Mouse (Mus musculus): ENCODE measurements around the gene Cass4. TPM values are rescaled to one million over a fixed set of nuclear protein-coding genes. Genes with fewer than 3 reads are reported as not detected.

Gene Cass4
- polyA plus RNA-seq, 1 experiment: 2.2 TPM

GRCm38 (mm10) chr2:172381898-172382297, 11.7 kb upstream of the Cass4 start:
- no peak for TF ChIP-seq CTCF (IDR thresholded peaks at IDR 0.05; ENCODE audit: low read depth, low read length)
- TF ChIP-seq POLR2A (IDR thresholded peaks at IDR 0.05; ENCODE audit: borderline replicate concordance, low read depth, low read length): no peak
- no peak overlapping the region for H3K4me3 ChIP-seq (ENCODE audit: insufficient read depth, low read length)
- H3K27ac ChIP-seq (ENCODE audit: insufficient read depth, low read depth, low read length): no peak overlapping the region
- peaks cover 5% of the 10 kb centered on the region; the same call in 1 of the 2 replicates for H3K4me1 ChIP-seq (ENCODE audit: control insufficient read depth, insufficient read depth, low read length)

- Histone ChIP-seq H3K27ac (ENCODE audit: insufficient read depth, low read depth, low read length) (no peak overlapping the region), H3K4me1 (ENCODE audit: control insufficient read depth, insufficient read depth, low read length) (no peaks in the 10 kb centered on the region), H3K4me3 (ENCODE audit: insufficient read depth, low read length) (no peak overlapping the region)
- TF ChIP-seq CTCF (IDR thresholded peaks at IDR 0.05; ENCODE audit: low read depth, low read length) (no peak), POLR2A (IDR thresholded peaks at IDR 0.05; ENCODE audit: borderline replicate concordance, low read depth, low read length) (no peak)
Measured at GRCm38 (mm10) chr2:172384715-172385114, 8.9 kb upstream of the Cass4 start.

GRCm38 (mm10) chr2:172390341-172390740, 3.3 kb upstream of the Cass4 start:
- H3K27ac ChIP-seq (ENCODE audit: insufficient read depth, low read depth, low read length): no peak overlapping the region
- peaks cover 28% of the 10 kb centered on the region for H3K4me1 ChIP-seq (ENCODE audit: control insufficient read depth, insufficient read depth, low read length)
- H3K4me3 ChIP-seq (ENCODE audit: insufficient read depth, low read length): no peak overlapping the region
- TF ChIP-seq POLR2A (IDR thresholded peaks at IDR 0.05; ENCODE audit: borderline replicate concordance, low read depth, low read length) (no peak), CTCF (IDR thresholded peaks at IDR 0.05; ENCODE audit: low read depth, low read length) (no peak)

DNA sequence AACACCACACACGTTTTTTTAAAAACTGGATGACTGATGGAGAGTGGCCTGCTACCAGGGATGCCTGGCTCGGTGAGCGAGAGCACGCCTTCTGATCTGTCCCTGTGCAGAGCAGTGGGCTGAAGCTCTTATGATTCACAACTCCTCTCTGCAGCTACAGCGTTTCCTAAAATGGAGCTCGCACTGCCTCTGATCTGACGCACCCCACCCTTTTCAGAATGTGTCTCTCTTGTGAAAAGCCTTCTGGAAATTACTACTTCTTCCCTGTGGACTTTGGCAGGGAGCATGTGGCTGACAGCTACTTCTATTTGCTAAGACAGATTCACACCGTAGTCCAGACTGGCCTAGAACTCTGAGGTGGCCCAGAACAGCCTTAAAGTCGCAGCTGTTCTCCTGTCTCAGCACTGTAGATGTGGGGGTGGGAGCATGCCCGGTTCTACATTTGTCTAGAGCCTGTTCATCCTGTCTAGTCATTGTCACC, 1.5 kb upstream of the Cass4 start:
- no peak overlapping the region for H3K27ac ChIP-seq (ENCODE audit: insufficient read depth, low read depth, low read length)
- no peak overlapping the region for H3K4me3 ChIP-seq (ENCODE audit: insufficient read depth, low read length)
- H3K4me1 ChIP-seq (ENCODE audit: control insufficient read depth, insufficient read depth, low read length): peaks cover 36% of the 10 kb centered on the region
- TF ChIP-seq POLR2A (IDR thresholded peaks at IDR 0.05; ENCODE audit: borderline replicate concordance, low read depth, low read length) (no peak), CTCF (IDR thresholded peaks at IDR 0.05; ENCODE audit: low read depth, low read length) (no peak)

DNA sequence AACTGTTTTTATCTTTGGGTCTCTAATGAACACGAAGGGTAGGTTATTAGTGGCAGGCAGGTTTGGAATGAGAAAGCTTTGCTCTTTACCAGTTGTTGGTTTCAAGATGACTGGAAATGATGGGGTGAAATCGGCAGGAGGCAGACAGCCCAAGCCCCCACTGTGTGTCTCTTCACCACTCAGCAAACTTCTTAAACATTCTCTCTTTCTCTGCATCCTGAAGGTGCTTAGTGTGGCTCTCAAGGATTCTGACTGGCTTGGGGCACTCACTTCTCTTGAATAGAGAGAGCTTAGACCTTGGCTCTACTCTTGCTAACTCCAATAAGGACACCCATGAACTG, 428 bp downstream of the Cass4 start:
- Histone ChIP-seq H3K4me1 (ENCODE audit: control insufficient read depth, insufficient read depth, low read length) (peaks cover 51% of the 10 kb centered on the region), H3K4me3 (ENCODE audit: insufficient read depth, low read length) (peak overlapping the region; percentile 48), H3K27ac (ENCODE audit: insufficient read depth, low read depth, low read length) (no peak overlapping the region)
- TF ChIP-seq POLR2A (IDR thresholded peaks at IDR 0.05; ENCODE audit: borderline replicate concordance, low read depth, low read length): no peak
- no peak for TF ChIP-seq CTCF (IDR thresholded peaks at IDR 0.05; ENCODE audit: low read depth, low read length)

DNA sequence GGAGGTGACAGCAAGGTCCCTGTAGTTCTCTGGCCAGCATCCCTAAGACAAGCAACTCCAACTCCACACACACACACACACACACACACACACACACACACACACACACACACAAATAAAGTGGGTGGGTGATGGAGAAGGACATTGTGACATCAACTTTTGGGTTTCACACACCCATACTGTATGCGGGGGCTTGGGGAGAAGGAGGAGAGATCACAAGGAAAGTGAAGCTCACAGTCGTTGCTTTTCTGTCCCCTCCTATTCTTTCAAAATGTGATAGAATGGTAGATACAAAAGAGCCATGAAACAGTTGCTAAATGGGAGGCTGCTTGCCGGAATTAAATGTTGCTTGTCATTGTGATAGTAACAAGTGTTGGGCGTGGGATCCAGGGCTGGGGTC, 1.1 kb downstream of the Cass4 start:
- peaks cover 58% of the 10 kb centered on the region for H3K4me1 ChIP-seq (ENCODE audit: control insufficient read depth, insufficient read depth, low read length)
- TF ChIP-seq CTCF (IDR thresholded peaks at IDR 0.05; ENCODE audit: low read depth, low read length) (no peak), POLR2A (IDR thresholded peaks at IDR 0.05; ENCODE audit: borderline replicate concordance, low read depth, low read length) (no peak)
- no peak overlapping the region for H3K4me3 ChIP-seq (ENCODE audit: insufficient read depth, low read length)
- H3K27ac ChIP-seq (ENCODE audit: insufficient read depth, low read depth, low read length): no peak overlapping the region

DNA sequence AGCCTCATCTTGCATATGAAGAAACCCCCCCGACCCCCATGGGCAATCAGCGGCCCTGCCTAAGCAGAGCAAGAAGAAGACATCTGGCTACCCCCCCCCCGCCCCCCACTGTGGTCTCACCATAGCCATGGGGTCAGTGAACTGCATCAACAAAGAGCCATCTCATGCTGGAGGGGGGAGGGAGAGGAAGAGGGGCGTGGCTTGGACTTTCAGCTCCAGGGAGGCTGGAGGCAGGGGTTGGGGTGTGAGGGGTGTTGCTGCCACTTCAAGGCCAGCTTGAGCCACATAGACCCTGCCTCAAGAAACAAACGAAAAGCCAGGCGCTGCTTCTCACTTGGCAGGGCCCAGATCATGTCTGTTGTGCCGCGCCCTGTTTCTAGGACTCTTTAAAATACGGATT, 2.4 kb downstream of the Cass4 start:
- Histone ChIP-seq H3K4me1 (ENCODE audit: control insufficient read depth, insufficient read depth, low read length) (peaks cover 66% of the 10 kb centered on the region), H3K4me3 (ENCODE audit: insufficient read depth, low read length) (no peak overlapping the region), H3K27ac (ENCODE audit: insufficient read depth, low read depth, low read length) (no peak overlapping the region)
- TF ChIP-seq CTCF (IDR thresholded peaks at IDR 0.05; ENCODE audit: low read depth, low read length) (no peak), POLR2A (IDR thresholded peaks at IDR 0.05; ENCODE audit: borderline replicate concordance, low read depth, low read length) (no peak)

- no peak for TF ChIP-seq POLR2A (IDR thresholded peaks at IDR 0.05; ENCODE audit: borderline replicate concordance, low read depth, low read length)
- no peak for TF ChIP-seq CTCF (IDR thresholded peaks at IDR 0.05; ENCODE audit: low read depth, low read length)
- peaks cover 70% of the 10 kb centered on the region for H3K4me1 ChIP-seq (ENCODE audit: control insufficient read depth, insufficient read depth, low read length)
- no peak overlapping the region for H3K4me3 ChIP-seq (ENCODE audit: insufficient read depth, low read length)
- peak overlapping the region; percentile 65 for H3K27ac ChIP-seq (ENCODE audit: insufficient read depth, low read depth, low read length)
Measured at GRCm38 (mm10) chr2:172399901-172400300, 6.3 kb downstream of the Cass4 start.

- TF ChIP-seq POLR2A (IDR thresholded peaks at IDR 0.05; ENCODE audit: borderline replicate concordance, low read depth, low read length) (no peak), CTCF (IDR thresholded peaks at IDR 0.05; ENCODE audit: low read depth, low read length) (no peak)
- Histone ChIP-seq H3K4me1 (ENCODE audit: control insufficient read depth, insufficient read depth, low read length) (peaks cover 80% of the 10 kb centered on the region), H3K27ac (ENCODE audit: insufficient read depth, low read depth, low read length) (peak overlapping the region; percentile 98), H3K4me3 (ENCODE audit: insufficient read depth, low read length) (peak overlapping the region; percentile 38)
Measured at GRCm38 (mm10) chr2:172401116-172401825, 7.7 kb downstream of the Cass4 start.

- TF ChIP-seq CTCF (IDR thresholded peaks at IDR 0.05; ENCODE audit: low read depth, low read length) (no peak), POLR2A (IDR thresholded peaks at IDR 0.05; ENCODE audit: borderline replicate concordance, low read depth, low read length) (no peak)
- Histone ChIP-seq H3K4me1 (ENCODE audit: control insufficient read depth, insufficient read depth, low read length) (peaks cover 63% of the 10 kb centered on the region), H3K27ac (ENCODE audit: insufficient read depth, low read depth, low read length) (no peak overlapping the region), H3K4me3 (ENCODE audit: insufficient read depth, low read length) (no peak overlapping the region)
Measured at GRCm38 (mm10) chr2:172404239-172404638, 10.6 kb downstream of the Cass4 start.

All from bone marrow macrophage, adult 2 months (primary cell).